Mouse (Mus musculus): ENCODE data around the gene Coro7. TPM values are rescaled to one million over a fixed set of nuclear protein-coding genes. Genes with fewer than 3 reads are reported as not detected.

Gene Coro7
- polyA plus RNA-seq, 1 experiment, result 17.2 TPM

GRCm38 (mm10) chr16:4593971-4594813, 85.4 kb downstream of the Coro7 start, which contains the start of gene Glis2:
Gene Glis2 (plus strand): TSS chr16:4594713.
- peak within 1 kb of the TSS; percentile 83 for H3K4me3 ChIP-seq (ENCODE audit: control insufficient read depth, low read depth, low read length)
- no peaks in the 10 kb centered on the region for H3K27me3 ChIP-seq (ENCODE audit: control insufficient read depth, insufficient read depth, low read length)
- TF ChIP-seq CTCF (IDR thresholded peaks at IDR 0.05; ENCODE audit: control insufficient read depth, insufficient read depth, insufficient replicate concordance, low read depth, low read length), result no peak
- no peak for TF ChIP-seq POLR2A (IDR thresholded peaks at IDR 0.05; ENCODE audit: control insufficient read depth, low read depth, low read length)
- H3K27ac ChIP-seq (ENCODE audit: control insufficient read depth, insufficient read depth, low read depth, low read length), result peak within 1 kb of the TSS; percentile 66
- H3K4me1 ChIP-seq (ENCODE audit: control insufficient read depth, insufficient read depth, low read length), result peaks cover 12% of the 10 kb centered on the region
- H3K36me3 ChIP-seq (ENCODE audit: control insufficient read depth, insufficient read depth, low read length), result no peaks in the 10 kb centered on the region

GRCm38 (mm10) chr16:4592909-4593875, 86.4 kb downstream of the Coro7 start:
- Histone ChIP-seq H3K36me3 (ENCODE audit: control insufficient read depth, insufficient read depth, low read length) (no peaks in the 10 kb centered on the region), H3K4me1 (ENCODE audit: control insufficient read depth, insufficient read depth, low read length) (peaks cover 12% of the 10 kb centered on the region)

GRCm38 (mm10) chr16:4590236-4590635, 89.3 kb downstream of the Coro7 start:
- Histone ChIP-seq H3K27me3 (ENCODE audit: control insufficient read depth, insufficient read depth, low read length) (no peaks in the 10 kb centered on the region), H3K4me3 (ENCODE audit: control insufficient read depth, low read depth, low read length) (no peak overlapping the region), H3K27ac (ENCODE audit: control insufficient read depth, insufficient read depth, low read depth, low read length) (no peak overlapping the region), H3K4me1 (ENCODE audit: control insufficient read depth, insufficient read depth, low read length) (peaks cover 15% of the 10 kb centered on the region), H3K36me3 (ENCODE audit: control insufficient read depth, insufficient read depth, low read length) (no peaks in the 10 kb centered on the region)
- TF ChIP-seq POLR2A (IDR thresholded peaks at IDR 0.05; ENCODE audit: control insufficient read depth, low read depth, low read length) (no peak), CTCF (IDR thresholded peaks at IDR 0.05; ENCODE audit: control insufficient read depth, insufficient read depth, insufficient replicate concordance, low read depth, low read length) (no peak)

More at GRCm38 (mm10) chr16:4592909-4593875, 86.4 kb downstream of the Coro7 start:
- Histone ChIP-seq H3K27ac (ENCODE audit: control insufficient read depth, insufficient read depth, low read depth, low read length) (peak overlapping the region; percentile 7), H3K27me3 (ENCODE audit: control insufficient read depth, insufficient read depth, low read length) (no peaks in the 10 kb centered on the region), H3K4me3 (ENCODE audit: control insufficient read depth, low read depth, low read length) (peak overlapping the region; percentile 83)
- TF ChIP-seq CTCF (IDR thresholded peaks at IDR 0.05; ENCODE audit: control insufficient read depth, insufficient read depth, insufficient replicate concordance, low read depth, low read length), result no peak
- no peak for TF ChIP-seq POLR2A (IDR thresholded peaks at IDR 0.05; ENCODE audit: control insufficient read depth, low read depth, low read length)

GRCm38 (mm10) chr16:4587516-4588210, 91.9 kb downstream of the Coro7 start:
- Histone ChIP-seq H3K4me1 (ENCODE audit: control insufficient read depth, insufficient read depth, low read length) (peaks cover 7% of the 10 kb centered on the region), H3K27me3 (ENCODE audit: control insufficient read depth, insufficient read depth, low read length) (no peaks in the 10 kb centered on the region), H3K36me3 (ENCODE audit: control insufficient read depth, insufficient read depth, low read length) (no peaks in the 10 kb centered on the region), H3K27ac (ENCODE audit: control insufficient read depth, insufficient read depth, low read depth, low read length) (peak overlapping the region; percentile 59), H3K4me3 (ENCODE audit: control insufficient read depth, low read depth, low read length) (no peak overlapping the region)
- TF ChIP-seq CTCF (IDR thresholded peaks at IDR 0.05; ENCODE audit: control insufficient read depth, insufficient read depth, insufficient replicate concordance, low read depth, low read length), result no peak
- no peak for TF ChIP-seq POLR2A (IDR thresholded peaks at IDR 0.05; ENCODE audit: control insufficient read depth, low read depth, low read length)

GRCm38 (mm10) chr16:4586531-4587123, 93.0 kb downstream of the Coro7 start:
- TF ChIP-seq POLR2A (IDR thresholded peaks at IDR 0.05; ENCODE audit: control insufficient read depth, low read depth, low read length), result 0 out of 2 replicates have a peak, but pooled peaks have one; percentile 31
- no peak for TF ChIP-seq CTCF (IDR thresholded peaks at IDR 0.05; ENCODE audit: control insufficient read depth, insufficient read depth, insufficient replicate concordance, low read depth, low read length)
- peak overlapping the region; percentile 73 for H3K4me3 ChIP-seq (ENCODE audit: control insufficient read depth, low read depth, low read length)
- H3K4me1 ChIP-seq (ENCODE audit: control insufficient read depth, insufficient read depth, low read length), result peaks cover 7% of the 10 kb centered on the region
- H3K36me3 ChIP-seq (ENCODE audit: control insufficient read depth, insufficient read depth, low read length), result no peaks in the 10 kb centered on the region
- no peaks in the 10 kb centered on the region for H3K27me3 ChIP-seq (ENCODE audit: control insufficient read depth, insufficient read depth, low read length)
- peak overlapping the region; percentile 25 for H3K27ac ChIP-seq (ENCODE audit: control insufficient read depth, insufficient read depth, low read depth, low read length)
